Comparison of ENCODE assay signal across 10 mouse cellular contexts in genomic region chr1:91802406-91803121, GRCm38 (mm10). TPM values are rescaled to one million over a fixed set of nuclear protein-coding genes. Genes with fewer than 3 reads are reported as not detected.
DNase-seq lines count a peak whose midpoint lies in the region; ATAC-seq and TF ChIP-seq lines count a peak whose summit lies in the region.
"Had no signal": no experiment of that assay in that cellular context is flagged by ENCODE, and none has a peak within 500 bp of the region (broad histone marks: within the 10 kb centered on the region; RNA-seq: fewer than 3 reads in every experiment).

No protein-coding gene starts in this region.

- no peak for ATAC-seq in embryonic facial prominence, embryonic 13.5 days (ENCODE audit: insufficient number of reproducible peaks, insufficient read depth, low FRiP score, low TSS enrichment, low read depth)
- ATAC-seq in stomach, postnatal 0 days (ENCODE audit: low FRiP score, low TSS enrichment): no peak

- no peak for TF ChIP-seq CTCF in lung, adult 2 months (IDR thresholded peaks at IDR 0.05; ENCODE audit: insufficient read depth, low read length)
- no peak for TF ChIP-seq CTCF in stomach, postnatal 0 days (IDR thresholded peaks at IDR 0.05; ENCODE audit: low read depth)
- TF ChIP-seq CTCF in cerebellum, adult 2 months (IDR thresholded peaks at IDR 0.05; ENCODE audit: borderline replicate concordance, insufficient read depth, low read depth, low read length): no peak
- TF ChIP-seq CTCF in kidney, adult 2 months (conservative IDR thresholded peaks at IDR 0.05; ENCODE audit: insufficient read depth, insufficient read length, low read depth, low read length): no peak

- no peaks in the 10 kb centered on the region for H3K4me1 ChIP-seq in lung, adult 2 months (ENCODE audit: control insufficient read depth, insufficient read depth, low read length)
- peaks cover 29% of the 10 kb centered on the region for H3K4me1 ChIP-seq in embryonic facial prominence, embryonic 13.5 days
- peaks cover 76% of the 10 kb centered on the region for H3K4me1 ChIP-seq in limb, embryonic 10.5 days
- no peaks in the 10 kb centered on the region for H3K4me1 ChIP-seq in stomach, postnatal 0 days (replicated peaks; ENCODE audit: control insufficient read depth, insufficient read depth)
- H3K4me1 ChIP-seq in cerebellum, adult 2 months (ENCODE audit: control insufficient read depth, insufficient read depth, low read length): no peaks in the 10 kb centered on the region
- no peaks in the 10 kb centered on the region for H3K4me1 ChIP-seq in kidney, adult 2 months (ENCODE audit: control insufficient read depth, insufficient read depth, low read length)

- 16% methylated on average over 30 of the region's 30 CpGs for WGBS in lung, adult 2 months
- WGBS in embryonic facial prominence, embryonic 13.5 days: 6% methylated on average over 30 of the region's 30 CpGs
- 6% methylated on average over 30 of the region's 30 CpGs for WGBS in limb, embryonic 10.5 days
- 11% methylated on average over 30 of the region's 30 CpGs for WGBS in stomach, postnatal 0 days
- 10% methylated on average over 30 of the region's 30 CpGs for WGBS in cerebellum, adult 2 months
- 12% methylated on average over 30 of the region's 30 CpGs for WGBS in kidney, adult 2 months

- H3K9me3 ChIP-seq in embryonic facial prominence, embryonic 13.5 days: no peaks in the 10 kb centered on the region
- H3K9me3 ChIP-seq in limb, embryonic 10.5 days (replicated peaks): no peaks in the 10 kb centered on the region
- H3K9me3 ChIP-seq in stomach, postnatal 0 days (ENCODE audit: control insufficient read depth, low read length): no peaks in the 10 kb centered on the region

- no peak for TF ChIP-seq EP300 in stomach, postnatal 0 days (optimal IDR thresholded peaks at IDR 0.05)

- DNase-seq in lung, adult 2 months: no peak
- no peak for DNase-seq in lung, postnatal 25 days (ENCODE audit: low spot score)
- DNase-seq in limb, embryonic 10.5 days (ENCODE audit: low spot score): peak; percentile 56
- no peak for DNase-seq in stomach, postnatal 0 days (ENCODE audit: low spot score)
- DNase-seq in cerebellum, adult 2 months: no peak
- DNase-seq in cerebellum, postnatal 4 days (ENCODE audit: low spot score in 2 of 2): no peak
- DNase-seq in kidney, adult 2 months: no peak
- DNase-seq: adrenal gland, postnatal 10 days; kidney, postnatal 36 days had no signal

- H3K4me3 ChIP-seq in lung, adult 2 months (replicated peaks; ENCODE audit: extremely low read depth, low read depth, low read length): peak overlapping the region; percentile 13
- peak overlapping the region; percentile 70 for H3K4me3 ChIP-seq in embryonic facial prominence, embryonic 13.5 days
- H3K4me3 ChIP-seq in limb, embryonic 10.5 days: peak overlapping the region; percentile 80
- H3K4me3 ChIP-seq in stomach, postnatal 0 days (ENCODE audit: low read depth, low read length): peak overlapping the region; percentile 47
- H3K4me3 ChIP-seq in cerebellum, adult 2 months (replicated peaks; ENCODE audit: insufficient read depth, low read depth, low read length): no peak overlapping the region
- H3K4me3 ChIP-seq in kidney, adult 2 months (ENCODE audit: insufficient read depth, low read depth, low read length): no peak overlapping the region

- TF ChIP-seq POLR2A in lung, adult 2 months (IDR thresholded peaks at IDR 0.05; ENCODE audit: borderline replicate concordance, extremely low read depth, low read depth, low read length): no peak
- no peak for TF ChIP-seq POLR2A in cerebellum, adult 2 months (IDR thresholded peaks at IDR 0.05; ENCODE audit: borderline replicate concordance, insufficient read depth, low read length)
- no peak for TF ChIP-seq POLR2A in kidney, adult 2 months (IDR thresholded peaks at IDR 0.05; ENCODE audit: low read depth, low read length)

- H3K27ac ChIP-seq in embryonic facial prominence, embryonic 13.5 days: peak overlapping the region; percentile 96
- H3K27ac ChIP-seq in limb, embryonic 10.5 days: peak overlapping the region; percentile 94
- H3K27ac ChIP-seq in stomach, postnatal 0 days (replicated peaks): no peak overlapping the region
- H3K27ac ChIP-seq in cerebellum, adult 2 months (ENCODE audit: insufficient read depth, low read length): no peak overlapping the region
- no peak overlapping the region for H3K27ac ChIP-seq in kidney, adult 2 months (ENCODE audit: insufficient read depth, low read depth, low read length)

- peak overlapping the region; percentile 89 for H3K9ac ChIP-seq in embryonic facial prominence, embryonic 13.5 days
- H3K9ac ChIP-seq in stomach, postnatal 0 days (ENCODE audit: low read length): peak overlapping the region; percentile 57; the same call in 1 of the 2 replicates

- no peaks in the 10 kb centered on the region for H3K36me3 ChIP-seq in embryonic facial prominence, embryonic 13.5 days
- H3K36me3 ChIP-seq in limb, embryonic 10.5 days: peaks cover 7% of the 10 kb centered on the region; the same call in 1 of the 2 replicates
- no peaks in the 10 kb centered on the region for H3K36me3 ChIP-seq in stomach, postnatal 0 days (ENCODE audit: control insufficient read depth, insufficient read depth, low read length)
- H3K36me3 ChIP-seq in kidney, adult 2 months (ENCODE audit: control insufficient read depth, insufficient read depth, low read length): no peaks in the 10 kb centered on the region

- peak overlapping the region; percentile 88 for H3K4me2 ChIP-seq in embryonic facial prominence, embryonic 13.5 days
- H3K4me2 ChIP-seq in stomach, postnatal 0 days (replicated peaks; ENCODE audit: low read depth): peak overlapping the region; percentile 71

- peaks cover 49% of the 10 kb centered on the region for H3K27me3 ChIP-seq in embryonic facial prominence, embryonic 13.5 days
- H3K27me3 ChIP-seq in limb, embryonic 10.5 days (ENCODE audit: low read depth, poor library complexity, severe bottlenecking): peaks cover 29% of the 10 kb centered on the region
- H3K27me3 ChIP-seq in stomach, postnatal 0 days (ENCODE audit: control insufficient read depth, insufficient read depth, low read length): peaks cover 8% of the 10 kb centered on the region; the same call in 1 of the 2 replicates
- no peaks in the 10 kb centered on the region; the same call in 1 of the 2 replicates for H3K27me3 ChIP-seq in cerebellum, adult 2 months (ENCODE audit: control insufficient read depth, insufficient read depth, low read length)
- no peaks in the 10 kb centered on the region for H3K27me3 ChIP-seq in kidney, adult 2 months (replicated peaks; ENCODE audit: control insufficient read depth, insufficient read depth, low read length)

RNA-seq across cellular contexts. Expression of gene Twist2, which starts 1.3 kb away (rescaled TPM):
- 11.6 and 12.9 TPM in 2 replicates for polyA plus RNA-seq in lung, adult 2 months (2012; rRNA removed)
- 92.9 and 101 TPM in 2 replicates for polyA plus RNA-seq in embryonic facial prominence, embryonic 13.5 days (2015; fragmentation: Nextera tagmentation; extraction: Ambion mirVana)
- polyA plus RNA-seq in limb, embryonic 10.5 days (2016; fragmentation: Nextera tagmentation; extraction: Ambion mirVana): 40.2 and 47.3 TPM in 2 replicates
- 3.7 and 4.2 TPM in 2 replicates for polyA plus RNA-seq in stomach, postnatal 0 days (2015; fragmentation: Nextera tagmentation; extraction: Ambion mirVana)
- 0.15 and 0.17 TPM in 2 replicates for polyA plus RNA-seq in cerebellum, adult 2 months (2012; rRNA removed)
- polyA plus RNA-seq in kidney, adult 2 months (2012; rRNA removed): 1.5 and 2.3 TPM in 2 replicates

Comparison
In these comparisons a context has a peak if more than half of its experiments do, and no peak if none do; other contexts are left out.
1. H3K4me3 ChIP-seq: peak in lung, adult 2 months (single experiment), embryonic facial prominence, embryonic 13.5 days (single experiment), limb, embryonic 10.5 days (single experiment) and stomach, postnatal 0 days (single experiment); none in cerebellum, adult 2 months (single experiment) and kidney, adult 2 months (single experiment).
2. H3K27ac ChIP-seq: peak in embryonic facial prominence, embryonic 13.5 days (single experiment) and limb, embryonic 10.5 days (single experiment); none in stomach, postnatal 0 days (single experiment), cerebellum, adult 2 months (single experiment) and kidney, adult 2 months (single experiment).